Mouse (Mus musculus): Measurements from ENCODE around the gene Rnf121.
"Not testable (repeated sequence)": the region's sequence is repeated elsewhere in the genome, so short reads cannot be mapped to it uniquely, and the experiment has no call there.

Rnf121 gene

DNA sequence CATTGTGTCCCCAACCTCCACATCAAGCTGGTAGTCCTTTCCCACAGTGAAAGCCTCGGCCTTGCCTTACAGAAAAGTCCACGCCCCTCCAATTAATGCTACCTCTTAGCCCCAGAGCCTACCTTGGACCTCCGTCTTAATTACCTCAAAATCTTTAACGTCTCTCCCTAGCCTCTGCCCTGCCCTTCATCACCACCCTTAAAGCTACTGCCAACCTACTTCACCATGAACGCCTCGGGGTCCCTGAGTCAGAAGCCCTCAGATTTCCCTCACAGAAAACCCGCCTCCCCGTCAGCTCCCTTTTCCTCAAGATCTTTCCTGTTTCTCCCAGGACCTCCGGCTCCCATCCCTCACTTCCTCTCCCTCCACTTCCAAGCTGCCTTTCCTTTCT is 619 bp downstream of the Rnf121 start:
- DNase-seq (ENCODE audit: low spot score) = no peak

DNA sequence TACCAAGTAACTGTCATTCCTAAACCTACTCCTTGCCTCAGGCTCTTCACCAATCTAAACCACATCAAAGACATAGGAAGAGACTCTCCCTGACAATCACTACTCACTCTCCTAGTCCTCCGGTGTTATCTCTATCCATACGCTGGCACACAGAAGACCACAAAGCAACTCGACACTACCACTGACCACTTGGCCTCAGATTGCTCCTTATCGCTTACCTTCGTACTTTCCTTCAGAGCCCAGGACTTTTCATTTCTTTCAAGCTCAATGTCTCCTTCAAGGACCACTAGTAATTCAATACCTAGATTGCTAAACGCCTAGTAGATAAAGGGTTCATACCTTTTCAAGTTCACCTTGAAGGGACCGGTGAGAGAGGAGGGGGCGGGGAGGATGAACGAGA is 1.4 kb downstream of the Rnf121 start:
- DNase-seq (ENCODE audit: low spot score) = no peak

DNA sequence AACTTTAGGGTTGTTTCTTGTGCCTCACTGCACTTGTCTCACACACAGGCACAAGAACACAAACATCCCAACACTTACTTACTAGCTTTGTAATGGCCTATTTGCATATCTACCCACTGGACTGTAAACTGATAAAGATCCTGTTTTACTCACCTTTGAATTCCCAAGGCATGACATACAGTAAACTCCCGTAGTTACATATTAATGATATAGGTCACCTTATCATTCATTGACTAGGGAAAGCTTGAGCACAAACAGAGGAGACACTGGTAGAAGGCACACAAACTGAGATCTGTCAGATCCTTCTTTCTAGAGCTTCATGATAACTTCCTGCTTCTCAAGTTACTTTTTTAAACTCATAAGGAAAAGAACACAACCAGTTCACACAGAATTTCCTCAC is 3.1 kb downstream of the Rnf121 start:
- DNase-seq (ENCODE audit: low spot score) = no peak

DNA sequence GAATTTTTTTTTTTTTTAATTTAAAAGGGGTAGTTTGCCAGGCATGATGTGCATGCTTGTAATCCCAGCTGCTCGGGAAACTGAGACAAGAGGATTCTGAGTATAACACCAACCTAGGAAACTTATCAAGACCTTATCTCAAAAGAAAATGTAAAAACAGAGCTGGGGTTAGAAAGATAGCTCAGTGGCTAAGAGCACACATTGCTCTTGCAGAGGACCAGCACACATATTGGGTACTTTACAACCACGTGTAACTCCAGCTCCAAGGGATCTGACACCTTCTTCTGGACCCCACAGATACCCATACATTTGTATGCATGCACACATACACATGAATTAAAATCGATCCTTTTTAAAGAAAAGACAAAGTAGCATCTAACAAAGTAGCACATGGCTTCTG is 3.9 kb downstream of the Rnf121 start:
- no peak for DNase-seq (ENCODE audit: low spot score)

DNA sequence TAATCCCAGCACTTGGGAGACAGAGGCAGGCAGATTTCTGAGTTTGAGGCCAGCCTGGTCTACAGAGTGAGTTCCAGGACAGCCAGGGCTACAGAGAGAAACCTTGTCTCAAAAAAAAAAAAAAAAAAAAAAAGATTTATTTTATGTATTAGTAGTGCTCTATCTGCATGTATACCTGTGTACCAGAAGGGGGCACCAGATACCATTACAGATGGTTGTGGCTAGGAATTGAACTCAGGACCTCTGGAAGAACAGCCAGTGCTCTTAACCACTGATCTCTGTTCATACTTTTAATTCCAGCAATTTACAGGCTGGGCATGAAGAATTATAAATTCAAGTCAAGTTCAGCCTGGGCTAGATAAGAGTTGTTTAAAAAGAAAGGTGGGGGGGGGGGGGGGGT is 16.7 kb downstream of the Rnf121 start:
- not testable (repeated sequence) for DNase-seq (ENCODE audit: low spot score)

DNA sequence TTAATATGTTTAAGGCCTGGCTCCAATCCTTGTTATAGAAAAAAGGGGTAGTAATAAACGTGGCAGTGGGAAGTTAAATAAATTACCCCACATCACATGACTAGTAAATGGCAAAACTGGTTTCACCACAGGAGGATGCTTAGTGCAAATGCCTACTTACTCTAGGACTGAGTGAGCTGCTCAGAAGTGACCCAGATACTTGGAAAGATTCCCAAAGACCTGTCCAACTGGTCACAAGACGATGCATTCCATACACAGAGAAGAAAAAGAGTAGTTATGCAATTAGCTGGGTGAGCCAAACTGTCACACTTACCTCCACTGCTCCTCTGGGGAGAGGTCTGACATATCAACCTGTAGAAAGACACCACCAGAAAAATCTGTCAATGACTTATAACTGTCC is 23.0 kb downstream of the Rnf121 start:
- DNase-seq (ENCODE audit: low spot score) = no peak

DNA sequence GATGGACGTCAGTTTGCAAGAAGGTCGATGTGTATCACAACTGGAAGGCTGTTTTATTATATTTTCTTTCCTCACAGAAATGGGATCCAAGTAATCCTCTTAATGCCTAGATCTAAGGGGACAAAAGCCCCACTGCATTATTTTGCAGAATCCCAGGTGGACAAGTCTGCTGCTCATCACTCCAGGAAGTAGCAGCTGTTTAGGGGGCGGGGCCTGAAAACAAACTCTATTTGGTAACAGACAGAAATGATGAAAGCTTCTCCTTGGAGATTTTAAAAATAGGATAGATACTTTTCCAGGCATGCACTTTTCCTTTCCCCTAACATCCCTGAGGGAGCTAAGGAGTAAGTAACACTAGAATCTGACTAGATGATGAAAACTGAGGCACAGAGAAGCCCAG is 28.0 kb downstream of the Rnf121 start:
- DNase-seq (ENCODE audit: low spot score) = no peak

DNA sequence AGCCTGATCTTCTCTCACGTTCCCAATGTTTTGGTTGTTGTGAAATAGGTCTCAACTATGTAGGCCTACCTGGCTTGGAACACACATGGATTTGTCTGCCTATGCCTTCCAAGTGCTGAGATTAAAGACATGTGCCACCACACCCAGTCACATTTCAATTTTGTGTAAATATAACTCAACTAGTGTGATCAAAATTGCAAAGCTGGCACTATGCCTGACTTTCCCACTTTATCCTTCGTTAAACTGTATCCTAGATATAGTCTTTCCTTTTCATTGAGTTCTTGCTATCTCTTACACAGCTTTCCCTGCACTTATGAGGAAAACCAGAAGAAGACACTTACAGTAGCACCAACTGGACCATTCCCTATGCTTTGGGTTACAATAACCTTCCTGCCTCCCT is 29.7 kb downstream of the Rnf121 start:
- no peak for DNase-seq (ENCODE audit: low spot score)

DNA sequence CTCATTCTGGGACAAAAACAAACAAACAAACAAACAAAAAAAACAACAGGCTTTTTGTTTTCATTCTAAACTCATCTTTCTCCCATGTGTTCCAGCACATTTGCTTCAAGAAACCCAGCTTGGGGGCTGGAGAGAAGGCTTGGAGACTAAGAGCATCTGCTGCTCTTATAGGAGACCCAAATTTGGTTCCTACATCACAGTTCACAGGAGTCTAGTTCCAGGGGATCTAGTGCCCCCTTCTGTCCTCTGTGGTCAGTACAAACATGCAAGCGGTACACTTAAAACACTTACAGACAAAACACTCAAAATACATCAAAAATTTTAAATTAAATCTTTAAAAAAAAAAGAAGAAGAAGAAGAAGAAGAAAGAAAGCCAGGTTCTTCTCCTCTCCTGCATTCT is 30.4 kb downstream of the Rnf121 start:
- no peak for DNase-seq (ENCODE audit: low spot score)

DNA sequence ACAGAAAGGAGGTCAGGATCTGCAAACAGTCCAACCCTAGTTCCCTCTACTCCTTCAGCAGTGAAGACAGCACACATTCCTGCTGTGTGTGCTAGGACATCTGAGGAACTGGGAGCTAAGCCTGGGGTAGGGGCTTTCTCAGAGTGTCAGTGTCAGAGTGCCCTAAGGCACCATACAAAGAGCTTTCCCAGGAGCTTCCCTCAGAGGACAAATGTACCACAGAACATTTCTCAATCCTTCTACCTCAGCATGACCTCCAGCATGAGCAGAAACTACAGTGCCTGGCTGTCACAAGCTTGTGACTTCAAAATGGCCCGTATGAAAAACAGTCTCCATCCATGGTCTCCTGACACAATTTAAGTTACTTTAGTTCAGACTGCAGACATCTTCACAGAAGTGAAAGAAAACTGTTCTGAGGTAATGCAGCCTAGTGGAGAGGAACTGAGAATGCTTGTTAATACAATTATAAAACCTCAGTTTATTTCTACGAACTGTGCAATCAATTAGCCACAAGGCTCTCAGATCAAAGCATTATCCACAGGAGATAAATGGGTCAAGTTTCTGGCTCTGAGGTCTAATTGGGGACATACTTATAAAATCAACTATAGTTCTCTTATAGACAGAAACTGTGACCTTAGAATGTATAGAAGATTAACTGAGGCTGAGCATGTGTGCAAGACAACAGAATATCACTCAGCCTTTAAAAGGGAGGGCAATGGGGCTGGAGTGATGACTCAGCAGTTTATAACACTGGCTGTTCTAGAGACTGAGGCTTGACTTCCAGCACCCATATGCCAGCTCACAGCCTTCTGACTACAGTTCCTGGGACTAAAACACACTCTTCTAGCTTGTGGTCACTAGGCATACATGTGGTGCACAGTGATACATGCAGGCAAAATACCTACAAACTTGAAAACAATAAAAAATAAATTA is 39.8 kb downstream of the Rnf121 start:
- no peak for DNase-seq (ENCODE audit: low spot score)

DNA sequence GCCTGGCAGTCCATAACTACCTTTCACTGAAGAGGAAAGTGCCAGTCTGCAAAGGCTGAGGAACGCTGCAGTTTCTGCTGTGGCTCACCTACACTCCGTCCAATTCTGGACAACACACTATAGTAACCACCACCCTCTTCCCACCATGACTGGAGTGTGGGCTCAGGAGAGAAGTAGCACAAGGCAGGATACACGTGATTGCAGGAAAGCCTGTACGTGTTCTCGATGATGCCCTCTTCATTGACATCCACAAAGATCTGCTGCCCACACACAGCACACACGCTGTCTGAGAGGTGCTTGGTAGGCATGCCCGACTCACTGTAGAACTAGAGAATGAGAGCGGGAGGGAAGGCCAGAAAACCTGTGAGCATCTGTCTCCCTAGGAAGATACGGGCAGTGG is 41.4 kb downstream of the Rnf121 start:
- DNase-seq (ENCODE audit: low spot score) = no peak

DNA sequence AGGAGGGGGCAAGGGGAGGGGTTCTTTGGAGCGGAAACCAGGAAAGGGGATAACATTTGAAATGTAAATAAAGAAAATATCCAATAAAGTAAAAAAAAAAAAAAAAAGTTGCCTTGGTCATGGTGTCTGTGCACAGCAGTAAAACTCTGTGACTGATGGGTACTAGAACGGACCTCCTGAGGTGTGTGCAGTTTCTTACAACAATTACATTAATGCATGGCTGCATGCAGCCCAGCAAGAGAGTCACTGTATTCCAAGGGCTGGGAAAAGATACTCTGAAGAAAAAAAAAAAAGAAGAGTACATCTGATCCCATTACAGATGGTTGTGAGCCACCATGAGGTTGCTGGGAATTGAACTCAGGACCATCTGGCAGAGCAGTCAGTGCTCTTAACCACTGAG is 44.3 kb downstream of the Rnf121 start:
- not testable (repeated sequence) for DNase-seq (ENCODE audit: low spot score)

DNA sequence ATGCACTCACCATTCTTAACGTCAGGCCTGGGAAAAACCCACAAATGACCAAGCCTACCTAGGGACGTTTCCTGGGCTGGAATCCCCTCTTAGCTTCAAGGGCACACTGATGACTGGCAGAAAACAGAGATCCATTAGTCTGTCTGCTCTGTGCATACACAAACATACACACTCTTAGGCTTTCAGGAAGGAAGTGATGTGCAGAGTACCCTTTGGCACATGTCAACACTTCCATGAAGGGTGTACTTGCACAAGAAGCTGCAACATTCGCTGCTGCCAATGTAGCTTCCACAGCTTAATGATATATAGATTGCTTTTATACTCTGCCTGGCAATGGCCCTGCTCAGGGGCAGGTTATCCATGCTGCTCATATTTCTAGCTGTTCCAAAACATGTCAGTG is 45.9 kb downstream of the Rnf121 start:
- DNase-seq (ENCODE audit: low spot score) = no peak

DNA sequence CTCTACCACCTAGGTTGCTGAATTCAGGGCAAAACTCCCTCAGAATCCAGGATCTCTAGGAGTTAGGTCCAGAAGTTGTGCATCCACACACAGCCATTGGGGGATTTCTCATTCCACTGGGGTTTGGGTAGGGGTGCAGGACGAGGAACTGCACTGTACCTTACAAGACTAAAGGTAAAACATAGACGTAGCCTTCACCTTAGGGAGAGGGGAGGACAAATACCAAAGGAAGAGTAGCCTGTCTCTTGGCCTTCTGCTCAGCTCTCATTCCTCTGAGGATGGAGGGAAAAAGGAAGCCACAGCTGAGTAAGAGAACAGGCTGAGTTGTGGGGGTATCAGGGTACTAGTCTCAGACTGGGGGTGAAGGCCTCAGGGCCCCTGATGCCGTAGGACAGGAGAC is 46.7 kb downstream of the Rnf121 start, which contains the start of gene Il18bp:
Gene Il18bp (minus strand): TSS at position 101 of the 400 bp plus-strand sequence.
- DNase-seq (ENCODE audit: low spot score) = no peak

DNA sequence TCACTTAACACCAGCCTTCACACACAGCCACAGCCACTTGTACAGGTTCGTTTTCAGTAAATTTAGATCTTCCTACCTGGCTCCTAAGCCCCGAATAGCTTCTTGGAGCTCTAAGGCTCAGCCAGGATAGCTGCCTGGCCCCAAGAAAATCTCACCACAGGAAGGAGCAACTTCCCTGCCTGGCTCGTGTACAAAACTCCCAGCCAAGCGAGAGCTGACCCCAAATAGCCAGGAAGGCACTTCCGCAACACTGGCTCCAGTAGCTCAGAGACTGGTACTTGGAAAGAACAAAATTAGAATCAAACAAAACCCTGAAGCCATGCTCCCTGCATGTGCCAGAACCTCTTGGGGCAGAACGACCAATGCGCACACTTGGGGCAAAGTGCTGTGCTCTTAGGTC is 47.2 kb downstream of the Rnf121 start:
- no peak for DNase-seq (ENCODE audit: low spot score)

DNA sequence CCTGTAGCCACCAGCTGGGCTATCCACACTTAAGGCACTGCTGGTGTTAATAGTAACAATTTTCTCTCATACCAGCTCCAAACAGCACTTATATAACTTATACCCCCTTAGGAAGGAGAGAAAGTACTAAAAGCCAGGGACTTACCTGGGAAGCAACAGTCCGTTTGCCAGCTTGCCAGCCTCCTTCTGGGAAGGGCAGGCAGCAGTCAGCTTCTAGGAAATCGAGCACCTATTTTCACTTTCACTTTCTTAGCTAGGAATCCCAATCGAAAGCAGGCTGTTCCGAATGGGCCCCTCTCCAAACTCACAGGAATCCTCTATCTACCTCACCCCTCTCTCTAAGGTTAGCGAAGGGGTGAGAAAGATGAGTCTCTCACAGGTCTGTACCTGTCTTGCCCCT is 47.8 kb downstream of the Rnf121 start:
- DNase-seq (ENCODE audit: low spot score) = no peak

DNA sequence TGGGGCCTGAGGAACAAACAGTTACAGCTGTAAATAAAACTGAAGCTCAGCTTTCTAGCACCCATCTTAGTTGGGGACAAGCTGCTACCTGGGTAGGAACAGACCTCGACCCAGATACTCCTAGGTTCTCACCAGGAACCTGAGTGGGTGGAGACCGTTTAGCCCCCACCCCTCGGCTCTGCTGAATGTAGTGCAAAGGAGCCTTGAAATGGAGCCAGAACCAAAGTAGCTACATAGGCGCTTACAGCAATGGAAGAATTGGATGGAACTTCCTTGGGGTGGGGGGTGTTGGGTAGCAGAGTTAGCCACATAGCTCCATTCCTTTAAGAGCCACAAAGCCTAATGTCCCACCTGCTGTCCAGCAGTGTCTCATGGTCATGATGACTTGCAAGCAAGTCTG is 48.3 kb downstream of the Rnf121 start:
- DNase-seq (ENCODE audit: low spot score) = no peak

DNA sequence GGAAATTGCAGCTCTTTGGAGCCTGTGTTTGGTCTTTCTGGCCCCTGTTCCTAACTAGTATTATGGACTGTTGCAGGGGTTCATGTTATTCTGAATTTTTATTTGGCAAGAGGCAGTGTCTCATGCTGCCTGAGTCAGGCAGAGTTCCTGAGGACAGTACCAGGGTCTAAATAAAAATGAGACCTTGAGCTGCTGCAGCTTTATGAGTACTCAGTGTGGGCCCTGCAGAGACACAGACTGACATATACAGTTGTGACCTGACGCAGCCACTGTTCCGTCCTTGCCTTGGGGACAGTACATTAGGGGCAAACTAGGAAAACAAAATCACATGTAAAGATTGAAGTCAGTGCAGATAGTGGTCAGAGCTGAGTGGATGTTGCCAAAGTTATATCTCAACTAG is 50.3 kb downstream of the Rnf121 start:
- DNase-seq (ENCODE audit: low spot score) = no peak

DNA sequence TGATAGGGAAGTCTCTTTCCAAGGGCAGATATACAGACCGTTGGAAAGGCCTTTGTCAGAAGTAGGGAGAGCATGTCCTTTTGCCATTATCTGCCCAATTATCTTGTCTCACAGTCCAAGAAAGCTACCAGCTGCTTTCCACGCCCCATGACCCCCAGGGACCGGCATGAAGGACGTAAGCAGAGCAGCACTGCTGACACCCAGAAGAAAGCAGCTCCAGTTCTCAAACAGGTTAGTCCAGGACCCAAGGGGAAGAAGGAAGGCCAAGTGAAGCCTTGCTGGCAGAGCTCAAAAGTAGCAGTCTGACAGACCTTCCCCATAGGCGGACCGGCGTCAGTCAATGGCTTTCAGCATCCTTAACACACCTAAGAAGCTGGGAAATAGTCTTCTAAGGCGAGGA is 51.9 kb downstream of the Rnf121 start:
- no peak for DNase-seq (ENCODE audit: low spot score)

DNA sequence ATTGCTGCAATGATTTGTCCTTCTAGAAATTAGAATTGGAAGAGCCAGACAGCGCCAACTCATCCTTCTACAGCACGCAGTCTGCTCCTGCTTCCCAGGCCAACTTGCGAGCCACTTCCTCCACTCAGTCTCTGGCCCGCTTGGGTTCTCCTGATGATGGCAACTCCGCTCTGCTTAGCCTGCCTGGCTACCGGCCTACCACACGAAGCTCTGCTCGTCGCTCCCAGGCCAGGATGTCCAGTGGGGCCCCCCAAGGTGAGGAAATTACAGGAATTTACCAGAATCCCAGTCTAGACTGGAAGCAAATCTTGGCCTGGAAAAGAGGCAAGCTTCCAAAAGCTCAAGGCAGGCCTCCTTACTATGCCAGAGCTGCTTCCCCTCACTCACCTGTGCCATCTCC is 53.4 kb downstream of the Rnf121 start:
- no peak for DNase-seq (ENCODE audit: low spot score)

DNA sequence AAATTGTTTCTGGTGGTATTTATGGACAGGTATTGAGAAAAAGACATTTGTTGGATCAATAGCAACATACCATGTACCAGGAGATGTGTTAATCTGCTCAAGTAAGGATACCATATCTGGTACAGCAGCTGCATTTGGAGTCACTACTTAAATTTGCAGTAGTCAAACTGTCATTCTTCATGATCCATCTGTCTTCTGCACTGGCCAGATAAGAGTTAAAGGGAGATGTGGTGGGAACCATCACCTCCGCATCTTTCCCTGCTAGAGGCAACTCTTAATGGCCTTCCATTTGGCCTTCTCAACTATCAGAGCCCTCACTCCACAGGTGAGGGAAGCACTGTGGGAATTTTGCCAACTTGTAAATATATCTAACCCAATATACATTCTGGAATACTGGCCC is 58.7 kb downstream of the Rnf121 start:
- DNase-seq (ENCODE audit: low spot score) = no peak

DNA sequence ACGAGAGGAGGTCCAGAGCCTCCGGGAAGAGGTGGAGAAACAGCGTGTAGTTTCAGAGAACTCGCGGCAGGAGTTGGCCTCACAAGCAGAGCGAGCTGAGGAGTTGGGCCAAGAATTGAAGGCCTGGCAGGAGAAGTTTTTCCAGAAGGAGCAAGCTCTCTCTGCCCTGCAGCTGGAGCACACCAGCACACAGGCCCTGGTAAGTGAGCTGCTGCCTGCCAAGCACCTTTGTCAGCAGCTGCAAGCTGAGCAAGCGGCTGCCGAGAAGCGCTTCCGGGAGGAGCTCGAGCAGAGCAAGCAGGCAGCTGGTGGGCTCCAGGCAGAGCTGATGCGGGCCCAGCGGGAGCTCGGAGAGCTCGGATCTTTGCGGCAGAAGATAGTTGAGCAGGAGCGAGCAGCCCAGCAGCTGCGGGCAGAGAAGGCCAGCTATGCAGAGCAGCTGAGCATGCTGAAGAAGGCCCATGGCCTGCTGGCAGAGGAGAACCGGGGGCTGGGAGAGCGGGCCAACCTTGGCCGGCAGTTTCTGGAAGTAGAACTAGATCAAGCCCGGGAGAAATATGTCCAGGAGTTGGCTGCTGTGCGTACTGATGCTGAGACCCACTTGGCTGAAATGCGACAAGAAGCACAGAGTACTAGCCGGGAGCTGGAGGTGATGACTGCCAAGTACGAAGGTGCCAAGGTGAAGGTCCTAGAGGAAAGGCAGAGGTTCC is 64.2 kb downstream of the Rnf121 start:
- no peak for DNase-seq (ENCODE audit: low spot score)

DNA sequence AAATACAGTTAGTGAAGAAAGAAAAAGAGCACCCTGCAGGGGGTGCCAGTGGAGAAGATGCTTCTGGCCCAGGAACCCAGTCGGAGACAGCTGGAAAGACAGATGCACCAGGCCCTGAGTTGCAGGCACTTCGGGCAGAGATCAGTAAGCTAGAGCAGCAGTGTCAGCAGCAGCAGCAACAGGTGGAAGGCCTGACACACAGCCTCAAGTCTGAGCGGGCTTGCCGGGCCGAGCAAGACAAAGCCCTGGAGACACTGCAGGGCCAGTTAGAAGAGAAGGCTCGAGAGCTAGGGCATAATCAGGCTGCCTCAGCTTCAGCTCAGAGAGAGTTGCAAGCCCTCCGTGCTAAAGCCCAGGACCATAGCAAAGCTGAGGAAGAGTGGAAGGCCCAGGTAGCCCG is 65.0 kb downstream of the Rnf121 start:
- DNase-seq (ENCODE audit: low spot score) = no peak

Measured in left cerebral cortex, adult 11 months (tissue).